Mouse (Mus musculus): ENCODE data around the gene Nploc4.

- no peak for TF ChIP-seq EP300 (IDR thresholded peaks at IDR 0.05; ENCODE audit: low read depth)
- TF ChIP-seq CTCF (IDR thresholded peaks at IDR 0.05; ENCODE audit: low read depth), result no peak
Observed at GRCm38 (mm10) chr11:120472052-120472451, 34.5 kb upstream of the Nploc4 start.
